Mouse (Mus musculus) lung, postnatal 0 days (tissue): ENCODE measurements around the gene Elmsan1.

ENCODE experiments used
- CTCF ChIP-seq: IDR thresholded peaks from 2 replicates; pipeline ENCODE4 v1.5.1; 2016; ENCODE audit warnings: antibody characterized with exemption, mild to moderate bottlenecking
- EP300 ChIP-seq: IDR thresholded peaks from 2 replicates; pipeline ENCODE4 v1.6.1; 2016; ENCODE audit warnings: antibody characterized with exemption, mild to moderate bottlenecking, control low read depth

DNA sequence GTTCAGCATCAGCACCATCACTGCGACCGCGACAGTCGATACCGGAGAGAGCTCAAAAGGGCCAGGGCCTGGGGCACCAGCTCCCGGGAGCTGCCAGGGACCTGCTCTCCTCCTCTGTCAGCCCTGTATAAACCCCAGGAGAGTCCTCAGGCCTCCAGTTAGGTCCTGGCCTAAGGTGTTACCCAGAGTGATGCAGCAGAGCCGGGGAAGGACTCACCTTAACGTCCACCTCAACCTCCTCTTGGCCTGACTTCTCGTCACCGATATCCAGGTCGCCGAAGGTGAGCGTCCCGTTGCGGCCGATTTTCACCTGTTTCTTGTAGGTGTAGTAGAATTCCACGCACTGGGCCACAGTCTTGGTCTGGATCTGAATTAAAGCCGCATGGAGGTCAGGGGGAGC is 62.5 kb downstream of the Elmsan1 start:
- TF ChIP-seq EP300 (no peak), CTCF (no peak)
